Mouse (Mus musculus) stomach, embryonic 14.5 days (tissue): ENCODE measurements around the gene Egfl7. TPM values are rescaled to one million over a fixed set of nuclear protein-coding genes. Genes with fewer than 3 reads are reported as not detected.
A peak's percentile ranks its signal among the peaks of the same experiment; 100 is the strongest.

Source experiments
- ATAC-seq: fragments of 200-750 bp; cut with Nextera tagmentation; 2 replicates; pipeline ENCODE4 v1.8.0; 2017; ENCODE audit warnings: low read depth, moderate TSS enrichment; ENCODE audit not compliant: insufficient number of reproducible peaks, insufficient read depth, low FRiP score
- H3K27ac ChIP-seq: fragments of 300-500 bp; sonication (generic); 2 replicates; pipeline ENCODE4 v1.5.1; 2014; ENCODE audit warnings: mild to moderate bottlenecking, low read length, moderate library complexity, mixed read lengths
- H3K27me3 ChIP-seq: fragments of 300-500 bp; sonication (generic); 2 replicates; pipeline ENCODE4 v1.6.1; 2014; ENCODE audit warnings: low read length, control low read depth, mixed read lengths; ENCODE audit not compliant: control insufficient read depth, insufficient read depth
- H3K36me3 ChIP-seq: fragments of 300-500 bp; sonication (generic); 2 replicates; pipeline ENCODE4 v1.6.1; 2014; ENCODE audit warnings: mild to moderate bottlenecking, control low read depth, low read length, moderate library complexity, mixed read lengths; ENCODE audit not compliant: control insufficient read depth, insufficient read depth
- H3K4me1 ChIP-seq: fragments of 300-500 bp; sonication (generic); 2 replicates; pipeline ENCODE4 v1.6.1; 2014; ENCODE audit warnings: low read length, control low read depth, mixed read lengths; ENCODE audit not compliant: control insufficient read depth, insufficient read depth
- H3K4me2 ChIP-seq: fragments of 300-500 bp; sonication (generic); replicated peaks from 2 replicates; pipeline ENCODE4 v1.6.1; 2014; ENCODE audit warnings: low read depth, low read length, control low read depth
- H3K4me3 ChIP-seq: fragments of 300-500 bp; sonication (generic); 2 replicates; pipeline ENCODE4 v1.5.1; 2014; ENCODE audit warnings: low read depth, low read length, control low read depth
- H3K9ac ChIP-seq: fragments of 300-500 bp; sonication (generic); replicated peaks from 2 replicates; pipeline ENCODE4 v1.6.1; 2014; ENCODE audit warnings: low read depth, mild to moderate bottlenecking, control low read depth, low read length, moderate library complexity, mixed read lengths
- H3K9me3 ChIP-seq: fragments of 300-500 bp; sonication (generic); 2 replicates; pipeline ENCODE4 v1.6.1; 2016; ENCODE audit warnings: low read depth, low read length, control low read depth; ENCODE audit not compliant: control insufficient read depth
- WGBS: fragments of 180-500 bp; shearing (Covaris S2); extraction: QIAGEN DNeasy Blood & Tissue Kit; methylation state at CpG from one replicate; pipeline ENCODE4 v1.1.7; 2014; 5-methylcytosine and 5-hydroxymethylcytosine counted together
- polyA plus RNA-seq: library from polyadenylated mRNA; unstranded; fragments of >200 nt; fragmentation: Nextera tagmentation; extraction: Ambion mirVana; gene quantifications from 2 replicates; pipeline ENCODE4 v1.2.1, GENCODE M21; 2014

The Egfl7 gene
- polyA plus RNA-seq, 1 experiment from 2014 or later: 113 TPM

GRCm38 (mm10) chr2:26543155-26543554 is 36.7 kb upstream of the Egfl7 start:
- Histone ChIP-seq H3K4me2 (no peak overlapping the region), H3K27ac (no peak overlapping the region), H3K36me3 (no peaks in the 10 kb centered on the region), H3K27me3 (no peaks in the 10 kb centered on the region), H3K9me3 (no peaks in the 10 kb centered on the region), H3K9ac (no peak overlapping the region), H3K4me3 (no peak overlapping the region), H3K4me1 (peaks cover 12% of the 10 kb centered on the region)
- 69% methylated on average over 4 of the region's 4 CpGs for WGBS
- no peak for ATAC-seq

- no peaks in the 10 kb centered on the region for H3K27me3 ChIP-seq
- no peak overlapping the region for H3K9ac ChIP-seq
- no peaks in the 10 kb centered on the region for H3K9me3 ChIP-seq
- no peak overlapping the region for H3K4me2 ChIP-seq
- no peak for ATAC-seq
- H3K4me3 ChIP-seq: no peak overlapping the region
- no peak overlapping the region for H3K27ac ChIP-seq
- peaks cover 14% of the 10 kb centered on the region for H3K4me1 ChIP-seq
- WGBS: 82% methylated on average over 8 of the region's 8 CpGs
- no peaks in the 10 kb centered on the region for H3K36me3 ChIP-seq
These were observed 36.0 kb upstream of the Egfl7 start for GRCm38 (mm10) chr2:26543768-26544167.

GRCm38 (mm10) chr2:26544265-26544664 is 35.5 kb upstream of the Egfl7 start:
- Histone ChIP-seq H3K27ac (no peak overlapping the region; the same call in 1 of the 2 replicates), H3K27me3 (no peaks in the 10 kb centered on the region), H3K4me2 (no peak overlapping the region), H3K9ac (no peak overlapping the region), H3K36me3 (no peaks in the 10 kb centered on the region), H3K9me3 (no peaks in the 10 kb centered on the region), H3K4me3 (no peak overlapping the region), H3K4me1 (peaks cover 14% of the 10 kb centered on the region)
- 41% methylated on average over 3 of the region's 3 CpGs for WGBS
- ATAC-seq: no peak

- ATAC-seq: peak; percentile 51; the same call in 1 of the 2 replicates
- 28% methylated on average over 2 of the region's 2 CpGs for WGBS
- H3K9me3 ChIP-seq: no peaks in the 10 kb centered on the region
- H3K36me3 ChIP-seq: no peaks in the 10 kb centered on the region
- H3K4me2 ChIP-seq: no peak overlapping the region
- no peak overlapping the region for H3K9ac ChIP-seq
- no peak overlapping the region for H3K27ac ChIP-seq
- no peaks in the 10 kb centered on the region for H3K27me3 ChIP-seq
- H3K4me3 ChIP-seq: no peak overlapping the region
- H3K4me1 ChIP-seq: peaks cover 18% of the 10 kb centered on the region; the same call in 1 of the 2 replicates
These were observed 32.3 kb upstream of the Egfl7 start for GRCm38 (mm10) chr2:26547481-26547880.

- Histone ChIP-seq H3K36me3 (no peaks in the 10 kb centered on the region), H3K4me2 (no peak overlapping the region), H3K9me3 (no peaks in the 10 kb centered on the region), H3K27ac (no peak overlapping the region), H3K9ac (no peak overlapping the region), H3K27me3 (no peaks in the 10 kb centered on the region), H3K4me3 (no peak overlapping the region), H3K4me1 (peaks cover 15% of the 10 kb centered on the region; the same call in 1 of the 2 replicates)
- ATAC-seq: no peak
- WGBS: 66% methylated on average over 10 of the region's 10 CpGs
These were observed 30.0 kb upstream of the Egfl7 start for GRCm38 (mm10) chr2:26549801-26550200.

- H3K4me1 ChIP-seq: peaks cover 15% of the 10 kb centered on the region; the same call in 1 of the 2 replicates
- no peaks in the 10 kb centered on the region for H3K9me3 ChIP-seq
- no peak for ATAC-seq
- H3K36me3 ChIP-seq: no peaks in the 10 kb centered on the region
- no peaks in the 10 kb centered on the region for H3K27me3 ChIP-seq
- H3K9ac ChIP-seq: no peak overlapping the region
- 48% methylated on average over 3 of the region's 3 CpGs for WGBS
- no peak overlapping the region for H3K4me2 ChIP-seq
- no peak overlapping the region for H3K4me3 ChIP-seq
- H3K27ac ChIP-seq: no peak overlapping the region
These were observed 29.6 kb upstream of the Egfl7 start for GRCm38 (mm10) chr2:26550205-26550604.

- no peak for ATAC-seq
- Histone ChIP-seq H3K4me3 (no peak overlapping the region), H3K27me3 (no peaks in the 10 kb centered on the region), H3K9me3 (no peaks in the 10 kb centered on the region), H3K9ac (no peak overlapping the region), H3K36me3 (no peaks in the 10 kb centered on the region), H3K4me1 (peaks cover 15% of the 10 kb centered on the region; the same call in 1 of the 2 replicates), H3K4me2 (no peak overlapping the region), H3K27ac (no peak overlapping the region)
- WGBS: 76% methylated on average over 3 of the region's 3 CpGs
These were observed 29.0 kb upstream of the Egfl7 start for GRCm38 (mm10) chr2:26550777-26551176.

GRCm38 (mm10) chr2:26551446-26551845 is 28.4 kb upstream of the Egfl7 start:
- Histone ChIP-seq H3K36me3 (no peaks in the 10 kb centered on the region), H3K4me1 (peaks cover 15% of the 10 kb centered on the region; the same call in 1 of the 2 replicates), H3K27ac (0 out of 2 replicates have a peak overlapping the region, but pooled peaks have one; percentile 21), H3K4me3 (no peak overlapping the region), H3K27me3 (no peaks in the 10 kb centered on the region), H3K9ac (no peak overlapping the region), H3K4me2 (no peak overlapping the region), H3K9me3 (no peaks in the 10 kb centered on the region)
- 73% methylated on average over 8 of the region's 8 CpGs for WGBS
- ATAC-seq: no peak

- Histone ChIP-seq H3K27ac (no peak overlapping the region), H3K4me3 (no peak overlapping the region), H3K36me3 (no peaks in the 10 kb centered on the region), H3K27me3 (no peaks in the 10 kb centered on the region), H3K9ac (no peak overlapping the region), H3K9me3 (no peaks in the 10 kb centered on the region), H3K4me1 (peaks cover 20% of the 10 kb centered on the region; the same call in 1 of the 2 replicates), H3K4me2 (no peak overlapping the region)
- no peak for ATAC-seq
- 87% methylated on average over 2 of the region's 2 CpGs for WGBS
These were observed 27.7 kb upstream of the Egfl7 start for GRCm38 (mm10) chr2:26552066-26552465.
